Mouse (Mus musculus): ENCODE measurements at regions not wholly inside any gene's neighbourhood (a gene's known extent, or its start where the extent isn't known, plus 50 kb on each side); places are given as distances from the start of the nearest gene placed in this dataset.
A peak's percentile ranks its signal among the peaks of the same experiment; 100 is the strongest.

DNA sequence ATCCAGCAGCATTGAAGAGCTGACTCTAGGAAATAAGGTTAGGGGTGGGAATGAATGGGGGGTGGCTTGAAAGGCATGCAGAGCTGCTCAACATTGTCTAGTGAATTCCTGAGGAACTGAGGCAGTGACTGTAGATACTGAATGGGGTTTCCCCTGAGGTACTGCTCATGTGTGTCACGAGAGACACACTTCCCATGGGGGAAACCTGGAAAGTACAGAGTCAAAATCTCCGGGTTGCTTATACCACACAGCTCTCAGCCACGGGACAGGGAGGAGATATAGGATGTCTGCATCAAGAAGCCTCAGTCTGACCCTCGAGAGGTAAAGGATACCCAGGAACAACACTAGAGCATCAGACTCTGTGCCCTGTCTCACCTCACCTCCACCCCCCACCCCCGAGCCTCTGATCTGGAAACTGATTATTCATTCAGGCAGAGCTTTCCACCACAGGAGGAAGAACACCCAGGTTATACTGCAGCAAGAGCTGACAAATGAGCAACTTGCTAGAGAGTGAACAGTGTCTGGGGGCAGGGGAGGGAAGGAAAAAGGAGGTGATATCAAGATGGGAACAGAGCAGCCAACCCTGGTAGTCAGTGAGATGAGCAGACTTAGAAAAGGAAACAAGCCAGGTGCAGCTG, 102.3 kb upstream of the Nfe2l3 start:
- no peak for DNase-seq (ENCODE audit: low spot score in 2 of 2)

DNA sequence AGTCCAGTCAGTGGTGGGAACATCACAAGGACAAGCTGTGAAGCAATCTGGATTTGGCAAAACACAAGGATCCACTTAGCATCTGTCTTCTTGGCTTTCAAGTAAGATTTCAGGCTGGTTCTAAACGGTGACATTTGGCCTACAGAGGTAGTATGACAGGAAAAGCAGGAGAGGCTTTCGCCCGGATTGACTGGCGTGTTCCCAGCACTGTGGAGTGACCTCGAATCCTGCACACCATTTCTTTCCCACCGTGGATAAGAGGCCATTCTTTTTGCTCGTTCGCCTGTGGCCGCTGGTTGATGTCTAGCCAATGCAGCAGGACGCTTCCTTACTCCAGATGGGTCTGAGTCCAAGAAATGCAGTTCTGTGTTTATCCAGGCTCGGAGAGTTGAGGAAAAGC, 99.6 kb upstream of the Nfe2l3 start:
- DNase-seq (ENCODE audit: low spot score in 2 of 2) = no peak

DNA sequence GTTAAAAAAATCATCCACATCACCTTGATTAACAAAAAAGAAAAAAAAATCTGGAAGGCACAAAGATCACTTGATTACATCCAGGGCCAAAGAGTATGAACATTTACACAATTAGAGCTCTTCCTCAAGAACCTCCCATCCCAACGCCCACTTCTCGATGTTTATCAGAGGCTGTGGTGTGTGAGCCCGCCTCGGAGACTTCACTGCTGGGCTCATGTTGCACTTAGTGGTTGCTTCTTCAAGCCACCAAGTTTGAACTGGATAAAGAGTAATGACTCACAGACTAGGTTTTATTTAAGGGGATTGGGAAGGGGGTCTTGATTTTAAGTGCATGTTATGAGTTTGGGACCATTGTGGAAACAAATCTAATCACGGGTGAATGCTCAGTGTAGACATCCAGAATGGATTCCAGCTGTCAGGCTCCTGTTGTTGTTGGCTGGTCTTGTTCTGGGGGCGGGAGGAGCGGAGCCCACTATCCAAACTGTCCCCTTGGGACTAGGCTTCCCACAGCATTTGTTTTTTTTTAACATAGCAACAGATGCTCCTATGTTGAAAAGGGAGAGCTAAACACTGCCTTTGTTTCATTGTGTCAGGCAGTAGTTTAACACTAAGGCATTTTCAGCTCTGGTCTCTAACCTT, 98.6 kb upstream of the Nfe2l3 start:
- DNase-seq (ENCODE audit: low spot score in 2 of 2) = no peak

DNA sequence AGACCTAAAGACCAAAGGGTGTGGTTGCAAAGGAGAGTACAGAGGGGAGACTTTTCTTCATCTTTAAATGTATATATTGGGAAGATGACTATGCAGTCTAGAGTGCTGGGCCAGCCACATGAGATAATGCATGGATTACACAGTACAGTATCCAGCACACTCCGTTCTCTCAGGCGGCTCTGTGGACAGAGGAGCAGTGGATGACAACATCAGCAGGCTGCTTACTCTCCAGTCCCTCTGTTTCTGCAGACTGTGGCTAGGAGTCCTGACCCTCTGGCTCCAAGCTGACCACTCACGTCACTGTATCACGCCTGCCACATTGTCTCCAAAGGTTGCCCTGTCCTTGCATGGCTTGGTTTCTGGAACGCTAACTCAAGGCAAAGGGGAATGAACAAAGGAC, 97.2 kb upstream of the Nfe2l3 start:
- DNase-seq (ENCODE audit: low spot score in 2 of 2) = no peak

DNA sequence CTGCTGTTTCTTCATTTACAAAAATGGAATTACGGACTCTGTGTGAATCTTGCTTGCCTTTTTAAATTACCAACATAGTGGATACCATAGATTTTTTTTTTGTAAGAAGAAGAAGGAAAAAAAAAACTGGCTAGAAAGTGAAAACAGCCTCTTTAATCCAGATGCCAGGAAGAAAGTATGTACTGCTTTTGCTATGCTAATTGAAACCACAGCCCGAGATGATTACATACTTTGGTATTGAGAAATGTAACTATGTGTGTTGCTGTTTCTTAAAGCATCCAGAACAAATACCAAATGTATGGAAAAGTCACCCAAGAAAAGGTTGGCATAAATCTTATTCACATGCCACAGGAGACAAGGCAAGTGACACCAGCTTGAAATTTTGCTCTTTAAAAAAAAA, 93.2 kb upstream of the Nfe2l3 start:
- DNase-seq (ENCODE audit: low spot score in 2 of 2) = no peak

DNA sequence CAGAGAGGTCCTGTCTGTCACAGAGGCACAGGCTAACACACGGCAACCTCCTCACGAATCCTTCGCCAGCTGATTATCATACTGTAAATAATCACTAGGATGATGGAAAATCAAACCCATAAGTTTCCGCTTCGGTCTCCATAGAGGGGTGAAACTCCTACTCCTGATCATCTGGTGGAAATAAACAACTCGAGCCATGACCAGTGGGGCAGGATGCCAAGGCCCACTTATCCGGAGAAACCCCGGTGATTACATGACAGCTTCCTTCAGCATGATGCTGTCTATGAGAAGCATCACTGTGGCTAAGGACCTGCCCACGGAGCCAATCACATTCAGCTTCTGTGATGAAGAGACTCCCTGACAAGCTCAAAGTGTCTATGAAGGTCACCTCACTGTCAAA, 84.7 kb upstream of the Nfe2l3 start:
- no peak for DNase-seq (ENCODE audit: low spot score in 2 of 2)

DNA sequence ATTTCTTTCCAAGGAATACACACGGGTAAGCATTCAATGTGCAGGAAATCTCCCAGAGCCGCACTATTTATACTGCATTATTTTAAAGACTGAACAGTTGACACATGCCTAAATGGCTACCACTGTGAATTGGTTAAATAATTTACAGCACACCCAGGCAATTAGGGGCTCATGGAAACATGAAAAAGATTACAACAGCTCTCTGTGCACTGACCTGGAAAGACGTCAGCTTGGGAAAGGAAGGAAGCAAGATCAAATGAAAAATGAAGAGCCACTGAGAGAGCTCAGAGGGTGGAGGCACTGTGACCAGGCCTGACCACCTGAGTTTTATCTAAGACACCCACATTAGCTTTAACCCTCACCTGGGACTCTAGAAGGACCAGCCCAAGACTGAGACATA, 82.7 kb upstream of the Nfe2l3 start:
- DNase-seq (ENCODE audit: low spot score in 2 of 2) = no peak

DNA sequence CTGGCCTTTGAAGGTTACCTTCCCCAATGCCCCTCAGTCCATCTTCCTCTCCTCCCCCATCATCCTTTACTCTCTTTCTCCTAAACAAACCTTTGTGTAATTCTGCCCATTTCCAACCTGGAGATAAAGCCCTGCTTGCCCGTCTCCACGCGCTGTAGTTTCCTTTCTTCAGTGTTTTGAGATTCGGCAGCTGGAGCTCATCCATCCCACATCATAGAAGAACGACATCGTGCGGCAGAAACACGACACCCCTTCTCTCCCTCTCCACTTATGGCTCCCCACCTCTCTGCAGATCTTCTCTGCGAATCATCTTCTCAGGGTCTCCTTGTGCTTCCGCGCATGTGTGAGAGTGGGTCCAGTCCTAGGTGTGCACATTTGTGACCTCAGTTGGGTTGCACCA, 77.4 kb upstream of the Nfe2l3 start:
- no peak for DNase-seq (ENCODE audit: low spot score in 2 of 2)

DNA sequence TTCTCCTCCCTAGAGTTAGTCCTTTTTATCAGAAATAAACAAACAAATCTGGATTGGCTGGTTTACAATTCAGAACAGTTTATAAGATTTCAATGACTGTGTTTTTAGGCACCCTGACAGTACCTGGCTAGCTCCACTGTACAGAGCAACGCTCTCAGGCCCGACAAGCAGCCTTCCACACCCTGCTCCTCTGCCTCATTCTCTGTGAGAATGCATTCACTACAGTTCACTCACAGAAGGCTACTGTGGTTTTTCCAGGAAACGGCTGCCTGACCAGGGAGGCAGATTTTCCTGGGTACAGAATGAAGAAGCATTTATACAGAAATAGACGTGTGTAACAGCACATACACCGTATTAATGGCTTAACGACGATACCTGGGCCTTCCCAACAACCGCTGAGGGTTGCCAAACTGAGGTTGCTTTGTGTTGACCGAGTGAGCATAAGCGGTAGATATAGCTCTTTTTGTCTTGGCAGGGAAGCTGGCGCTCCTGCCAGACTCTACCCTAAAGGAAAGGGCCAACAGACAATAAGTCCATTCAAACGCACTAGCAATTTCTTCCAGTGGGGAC, 70.8 kb upstream of the Nfe2l3 start:
- no peak for DNase-seq (ENCODE audit: low spot score in 2 of 2)

DNA sequence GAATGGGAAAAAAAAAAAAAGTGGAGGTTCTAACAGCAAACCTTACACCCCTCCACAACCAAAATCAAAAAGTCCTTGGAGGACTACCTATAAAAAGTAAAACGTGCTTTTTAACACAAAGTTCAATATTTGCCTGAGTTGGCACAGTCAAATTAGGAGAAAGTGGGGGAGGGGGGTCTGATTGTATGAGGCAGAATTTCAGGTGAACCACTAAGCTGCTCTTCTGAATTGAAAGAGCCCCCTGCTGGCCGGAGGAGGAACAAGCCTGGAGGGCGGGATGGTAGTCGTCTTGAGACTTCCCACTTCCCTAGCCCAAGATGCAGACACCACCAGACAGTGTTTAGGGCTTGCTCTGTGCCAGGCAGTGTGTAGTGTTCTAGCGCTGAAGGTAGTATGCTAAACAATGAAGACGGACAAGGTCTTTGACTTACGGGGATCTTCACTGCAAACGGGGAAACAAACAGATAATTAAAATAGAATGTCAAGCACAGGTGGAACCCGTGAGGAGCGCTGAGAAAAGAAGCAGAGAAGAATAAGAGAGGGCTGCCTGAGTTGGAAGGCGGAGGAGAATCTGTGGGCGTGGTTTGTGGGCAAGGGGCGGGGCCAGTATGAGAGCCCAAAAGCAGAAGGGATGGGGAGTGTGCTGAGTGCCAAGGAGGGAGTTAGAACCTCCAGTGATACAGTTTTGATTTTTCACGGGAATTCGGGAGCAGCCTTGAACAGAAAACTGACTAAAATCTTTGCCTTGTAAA, 69.8 kb upstream of the Nfe2l3 start:
- DNase-seq (ENCODE audit: low spot score in 2 of 2) = peak; percentile 74 to 87

DNA sequence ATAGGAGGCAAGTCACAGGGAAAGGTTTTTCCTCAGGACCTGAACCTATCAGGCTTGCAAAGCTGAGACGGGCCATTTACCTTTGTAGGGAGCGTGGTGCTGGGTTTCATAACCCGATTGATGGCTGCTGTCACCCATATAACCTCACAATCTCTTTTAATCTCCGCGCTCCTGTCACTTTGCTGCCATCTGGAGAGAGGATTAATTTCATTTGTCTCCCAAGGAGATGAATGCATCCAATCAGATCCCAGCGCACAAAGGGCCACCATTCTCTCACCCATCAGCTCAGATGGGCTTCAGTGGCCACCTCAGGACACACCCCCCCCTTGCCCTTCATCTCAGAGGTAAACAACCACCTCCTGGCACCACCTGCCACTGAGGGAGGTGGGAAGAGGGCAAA, 67.7 kb upstream of the Nfe2l3 start:
- DNase-seq (ENCODE audit: low spot score in 2 of 2) = no peak

DNA sequence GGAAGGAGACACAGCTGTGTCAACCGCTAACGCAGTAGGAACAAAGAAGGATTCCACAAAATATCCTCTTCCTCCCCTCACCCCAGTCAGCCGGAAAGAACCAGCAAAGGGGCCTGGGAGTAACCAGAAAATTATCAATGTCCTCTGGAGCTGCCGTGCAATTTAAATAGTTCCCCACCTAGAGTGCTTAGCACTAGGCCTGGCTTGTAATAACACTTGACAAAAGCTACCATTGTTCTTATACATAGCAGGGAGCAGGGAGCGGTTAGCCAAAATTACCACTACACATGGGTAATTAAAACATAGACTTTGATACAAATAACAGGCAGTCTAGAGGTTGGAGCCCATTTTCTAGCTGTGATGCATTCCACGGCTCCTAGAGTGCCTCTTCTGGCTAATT, 62.7 kb upstream of the Nfe2l3 start:
- no peak for DNase-seq (ENCODE audit: low spot score in 2 of 2)

DNA sequence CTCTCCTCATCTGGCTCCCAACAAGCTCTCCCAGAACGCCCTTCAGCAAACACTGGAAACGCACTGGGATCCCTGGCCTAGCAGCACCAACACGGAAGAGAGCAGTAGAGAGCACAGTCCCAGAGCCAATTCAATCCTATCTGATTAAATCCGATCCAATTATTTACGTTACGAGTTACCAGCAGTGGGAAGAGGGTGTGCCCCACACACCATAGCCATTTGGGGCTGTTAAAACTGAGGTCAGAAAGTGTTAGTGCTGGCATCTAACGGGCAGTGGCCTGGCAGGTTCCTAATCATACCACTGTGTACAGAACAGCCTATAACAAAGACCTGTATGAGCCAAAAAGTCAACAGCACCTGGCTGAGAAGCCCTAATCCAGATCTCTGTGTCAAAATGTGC, 60.1 kb upstream of the Nfe2l3 start:
- DNase-seq (ENCODE audit: low spot score in 2 of 2) = no peak

DNA sequence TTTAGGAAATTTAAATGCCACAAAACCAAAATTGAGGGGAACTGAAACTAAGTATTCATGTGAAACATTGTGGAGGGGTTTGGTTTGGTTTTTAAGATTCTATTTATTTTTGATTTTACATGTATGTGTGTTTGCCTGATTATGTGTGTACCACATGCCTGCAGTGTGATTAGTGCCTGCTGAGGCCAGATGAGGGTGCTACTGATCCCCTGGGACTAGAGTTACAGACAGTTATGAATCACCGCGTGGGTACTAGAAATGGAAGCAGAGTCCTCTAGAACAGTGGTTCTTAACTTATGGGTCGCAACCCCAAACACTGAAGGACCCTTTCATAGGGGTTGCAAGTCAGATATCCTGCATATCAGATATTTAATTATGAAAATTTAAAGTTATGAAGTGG, 54.0 kb upstream of the Nfe2l3 start:
- no peak for DNase-seq (ENCODE audit: low spot score in 2 of 2)

DNA sequence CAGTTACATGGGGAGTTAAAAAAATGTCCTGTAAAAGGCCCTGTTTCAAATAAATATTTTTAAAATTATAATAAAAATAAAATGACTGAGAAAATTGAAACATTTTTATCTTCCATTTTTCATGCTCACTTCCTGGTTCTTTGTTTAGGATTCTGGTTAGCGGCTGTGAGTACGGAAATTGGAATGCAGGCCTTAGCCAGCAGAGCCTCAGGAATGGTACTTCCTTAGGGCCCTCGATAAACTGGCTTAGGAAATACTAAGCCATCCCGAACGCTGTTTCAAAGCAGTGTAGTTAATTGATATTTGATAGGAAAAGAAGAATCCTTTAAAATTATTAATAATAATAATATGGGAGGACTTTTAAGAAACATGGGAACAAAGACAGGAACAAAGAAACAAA, 53.4 kb upstream of the Nfe2l3 start:
- no peak for DNase-seq (ENCODE audit: low spot score in 2 of 2)

DNA sequence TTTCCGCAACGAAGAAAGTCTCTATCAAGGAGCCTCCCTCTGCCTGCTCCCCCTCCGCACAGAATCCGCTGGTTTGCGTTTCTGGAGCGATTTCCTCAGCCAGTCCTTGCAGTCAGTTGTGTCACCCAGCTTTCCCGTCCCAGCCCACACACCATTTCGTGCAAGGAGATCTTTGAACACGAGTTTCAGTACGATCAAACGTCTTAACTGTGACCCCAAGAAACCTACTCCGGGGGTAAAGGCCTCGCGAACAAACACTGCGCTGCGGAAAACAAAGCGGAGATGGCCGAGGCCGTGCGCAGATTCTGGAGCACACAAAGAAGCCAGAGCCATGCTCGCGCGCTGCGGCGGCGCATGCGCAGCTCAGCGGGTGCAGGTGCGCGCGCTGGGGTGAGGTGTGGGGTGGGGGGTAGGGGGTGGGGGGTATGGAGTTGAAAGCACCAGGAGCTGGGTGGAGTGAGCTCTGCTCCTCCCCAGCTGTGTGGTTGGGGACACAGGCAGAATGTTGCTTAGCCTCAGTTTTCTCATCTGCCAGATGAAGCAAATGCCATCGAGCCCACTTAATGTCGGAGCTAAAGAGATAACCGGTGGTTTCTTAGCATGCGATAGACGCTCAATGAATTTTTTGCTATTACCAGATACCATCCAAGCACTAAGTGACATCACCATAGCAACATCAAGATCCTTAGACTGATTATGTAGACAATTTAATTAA, 52.8 kb upstream of the Nfe2l3 start:
- DNase-seq (ENCODE audit: low spot score in 2 of 2) = no peak

DNA sequence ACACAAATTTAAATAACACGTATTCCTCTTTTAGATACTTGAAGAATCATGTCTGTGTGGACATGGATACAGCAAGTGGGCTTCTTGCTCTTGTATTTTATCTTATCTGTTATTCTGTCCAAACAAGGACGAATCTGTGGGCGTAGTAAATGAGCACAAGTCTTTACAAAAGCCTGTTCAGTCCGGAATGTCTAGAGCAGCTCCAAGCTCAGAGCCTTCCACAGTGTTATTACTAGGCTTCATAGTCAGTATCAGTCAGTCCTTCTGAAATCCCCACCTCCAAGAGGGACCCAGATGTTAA, 52.2 kb upstream of the Nfe2l3 start:
- no peak for DNase-seq (ENCODE audit: low spot score in 2 of 2)

DNA sequence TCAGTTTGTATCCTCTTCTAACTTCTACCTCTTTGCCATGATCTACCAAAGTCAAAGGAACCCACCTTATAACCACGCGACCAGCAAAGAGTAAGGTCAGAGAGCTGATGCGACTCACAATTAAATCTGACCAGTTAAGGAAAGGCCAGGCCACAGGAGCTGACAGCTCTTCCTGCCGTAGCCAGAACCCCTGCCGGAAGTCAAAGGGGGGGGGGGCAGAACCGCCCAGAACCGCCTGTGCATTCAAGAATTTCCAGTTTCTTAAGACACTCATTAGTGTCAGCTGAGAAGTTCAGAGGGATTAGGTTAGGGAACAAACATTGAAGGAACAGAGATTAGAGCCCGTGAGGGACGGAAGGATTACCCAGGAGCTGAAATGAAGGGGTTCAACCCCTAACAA, 51.0 kb upstream of the Nfe2l3 start:
- no peak for DNase-seq (ENCODE audit: low spot score in 2 of 2)
